In genomic region chr7:37004601-37005000, GRCm38 (mm10) we compare ENCODE assay signal across 17 mouse cellular contexts.
DNase-seq lines count a peak whose midpoint lies in the region; ATAC-seq lines count a peak whose summit lies in the region.
"Had no signal": no experiment of that assay in that cellular context is flagged by ENCODE, and none has a peak within 500 bp of the region (broad histone marks: within the 10 kb centered on the region; RNA-seq: fewer than 3 reads in every experiment).

No protein-coding gene starts in this region.

- H3K4me1 ChIP-seq in heart, embryonic 12.5 days (replicated peaks), result no peaks in the 10 kb centered on the region
- H3K4me1 ChIP-seq: midbrain, embryonic 12.5 days had no signal

- no peaks in the 10 kb centered on the region for H3K27me3 ChIP-seq in heart, embryonic 12.5 days (replicated peaks)

- no peaks in the 10 kb centered on the region for H3K36me3 ChIP-seq in heart, embryonic 12.5 days
- H3K36me3 ChIP-seq: forebrain, embryonic 10.5 days; G1E; limb, embryonic 12.5 days; midbrain, embryonic 12.5 days had no signal

- no peak overlapping the region for H3K27ac ChIP-seq in heart, embryonic 12.5 days (ENCODE audit: poor library complexity, severe bottlenecking)
- H3K27ac ChIP-seq: forebrain, embryonic 10.5 days; limb, embryonic 12.5 days; midbrain, embryonic 12.5 days had no signal

- WGBS in heart, embryonic 12.5 days, result 75% methylated on average over 5 of the region's 5 CpGs

- intact Hi-C loops in left cerebral cortex, postnatal 4 days (cut with DNase I), result no loop called here

- no peak for ATAC-seq in heart, embryonic 12.5 days (ENCODE audit: insufficient number of reproducible peaks, low FRiP score)
- ATAC-seq: intestine, postnatal 0 days had no signal

- peak; percentile 36 to 61 for DNase-seq in heart, adult 18-20 months
- DNase-seq in left cerebral cortex, postnatal 4 days, result peak; percentile 8
- no peak for DNase-seq in left cerebral cortex, adult 18-20 months (ENCODE audit: low spot score in 2 of 2)
- DNase-seq in gastrocnemius, postnatal 25 days, result peak; percentile 16
- DNase-seq in heart, postnatal 4 days, result peak; percentile 13
- DNase-seq in ovary, postnatal 14 days (ENCODE audit: low spot score), result no peak
- no peak for DNase-seq in ovary, postnatal 10 days (ENCODE audit: low spot score)
- DNase-seq: adrenal gland, postnatal 14 days; cerebellum, adult 9-11 months; right cerebral cortex, postnatal 25 days; thymus, postnatal 14 days had no signal

- no peak overlapping the region for H3K4me3 ChIP-seq in heart, embryonic 12.5 days
- H3K4me3 ChIP-seq: forebrain, embryonic 10.5 days; limb, embryonic 12.5 days; midbrain, embryonic 12.5 days had no signal

- H3K9me3 ChIP-seq in heart, embryonic 12.5 days (replicated peaks), result no peaks in the 10 kb centered on the region
- H3K9me3 ChIP-seq: limb, embryonic 12.5 days; midbrain, embryonic 12.5 days had no signal

- no peak overlapping the region for H3K9ac ChIP-seq in heart, embryonic 12.5 days
- H3K9ac ChIP-seq: limb, embryonic 12.5 days; midbrain, embryonic 12.5 days had no signal

- no peak overlapping the region for H3K4me2 ChIP-seq in heart, embryonic 12.5 days
- H3K4me2 ChIP-seq: limb, embryonic 12.5 days; midbrain, embryonic 12.5 days had no signal

Comparison
In these comparisons a context has a peak if more than half of its experiments do, and no peak if none do; other contexts are left out.
1. DNase-seq: peak in heart, adult 18-20 months (2 of 2), left cerebral cortex, postnatal 4 days (single experiment), gastrocnemius, postnatal 25 days (single experiment) and heart, postnatal 4 days (single experiment); none in left cerebral cortex, adult 18-20 months (0 of 2), ovary, postnatal 14 days (single experiment) and ovary, postnatal 10 days (single experiment).